Mouse (Mus musculus): ENCODE measurements around the gene Coro2b. TPM values are rescaled to one million over a fixed set of nuclear protein-coding genes. Genes with fewer than 3 reads are reported as not detected.

The Coro2b gene
- polyA plus RNA-seq, 1 experiment from 2014 or later: 1.9 TPM

GRCm38 (mm10) chr9:62476782-62477487 is 59.9 kb downstream of the Coro2b start:
- no peaks in the 10 kb centered on the region for H3K9me3 ChIP-seq (replicated peaks; ENCODE audit: control insufficient read depth, low read length)
- H3K27me3 ChIP-seq (ENCODE audit: control insufficient read depth, insufficient read depth, low read depth, low read length): no peaks in the 10 kb centered on the region
- no peaks in the 10 kb centered on the region for H3K36me3 ChIP-seq (ENCODE audit: control insufficient read depth, insufficient read depth)
- no peak overlapping the region for H3K27ac ChIP-seq (ENCODE audit: low read length)
- WGBS (ENCODE audit: insufficient replicate concordance): 64% methylated on average over 11 of the region's 11 CpGs
- H3K4me2 ChIP-seq (ENCODE audit: low read depth, low read length): no peak overlapping the region
- ATAC-seq (ENCODE audit: low read depth): peak; percentile 11; the same call in 1 of the 2 replicates
- no peaks in the 10 kb centered on the region for H3K4me1 ChIP-seq (ENCODE audit: control insufficient read depth, low read depth, low read length)
- H3K9ac ChIP-seq (ENCODE audit: low read depth, low read length): no peak overlapping the region
- no peak overlapping the region for H3K4me3 ChIP-seq (ENCODE audit: low read depth, low read length)

DNA sequence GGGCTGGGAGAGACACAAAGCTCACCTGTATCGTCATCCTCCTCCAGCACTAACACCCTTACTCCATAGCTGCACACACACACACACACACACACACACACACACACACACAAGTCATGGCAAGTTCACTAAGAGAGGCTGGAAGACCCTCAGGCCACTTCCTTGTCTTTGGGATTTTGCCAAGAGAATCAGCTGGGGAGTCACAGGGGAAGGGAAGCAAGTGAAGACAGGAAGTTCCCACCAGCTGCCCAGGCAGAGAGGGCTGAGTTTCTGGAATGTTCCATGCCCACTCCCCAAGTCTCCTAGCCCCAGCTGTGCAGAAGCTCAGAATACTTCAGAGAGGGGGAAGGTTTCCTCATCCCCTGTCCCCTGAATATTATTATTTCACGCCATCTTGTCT is 62.6 kb downstream of the Coro2b start:
- no peak overlapping the region for H3K9ac ChIP-seq (ENCODE audit: low read depth, low read length)
- no peak overlapping the region for H3K27ac ChIP-seq (ENCODE audit: low read length)
- no peaks in the 10 kb centered on the region for H3K27me3 ChIP-seq (ENCODE audit: control insufficient read depth, insufficient read depth, low read depth, low read length)
- no peaks in the 10 kb centered on the region for H3K9me3 ChIP-seq (replicated peaks; ENCODE audit: control insufficient read depth, low read length)
- no peak for ATAC-seq (ENCODE audit: low read depth)
- no peak overlapping the region for H3K4me2 ChIP-seq (ENCODE audit: low read depth, low read length)
- H3K36me3 ChIP-seq (ENCODE audit: control insufficient read depth, insufficient read depth): no peaks in the 10 kb centered on the region
- H3K4me3 ChIP-seq (ENCODE audit: low read depth, low read length): no peak overlapping the region
- WGBS (ENCODE audit: insufficient replicate concordance): 57% methylated on average over 2 of the region's 2 CpGs
- H3K4me1 ChIP-seq (ENCODE audit: control insufficient read depth, low read depth, low read length): no peaks in the 10 kb centered on the region

DNA sequence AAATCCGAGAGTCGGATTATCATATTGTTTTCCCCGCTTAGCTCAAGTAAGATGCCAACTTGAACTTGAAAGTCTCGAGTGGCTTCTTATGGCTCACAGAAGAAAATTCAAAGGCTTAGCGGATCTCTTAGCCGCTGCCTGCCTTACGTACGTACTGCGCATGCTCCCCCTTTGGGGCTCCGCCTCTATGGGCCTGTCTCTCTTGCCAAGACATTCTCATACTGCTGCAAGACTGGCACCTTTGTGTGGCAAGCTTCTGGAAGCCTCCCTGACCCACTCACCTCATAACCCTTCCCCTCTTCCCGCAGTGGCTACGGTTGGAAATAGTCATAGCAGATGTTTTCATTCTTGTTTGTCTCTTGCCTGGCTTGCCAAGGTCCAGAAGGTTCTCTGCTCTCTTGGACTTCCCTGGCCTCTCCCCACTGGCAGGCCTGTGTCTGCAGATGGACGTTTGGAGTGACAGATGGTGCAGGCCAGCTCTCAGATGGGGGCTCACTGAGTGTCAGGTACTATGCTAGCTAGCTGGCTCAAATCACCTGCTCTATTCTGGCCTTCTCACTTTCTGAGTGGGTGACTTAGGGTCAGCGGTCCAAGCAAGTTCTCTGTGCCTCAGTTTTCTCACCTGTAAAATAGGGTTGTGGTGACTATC is 65.2 kb downstream of the Coro2b start:
- Histone ChIP-seq H3K4me2 (ENCODE audit: low read depth, low read length) (no peak overlapping the region), H3K9me3 (replicated peaks; ENCODE audit: control insufficient read depth, low read length) (no peaks in the 10 kb centered on the region), H3K4me3 (ENCODE audit: low read depth, low read length) (no peak overlapping the region), H3K27me3 (ENCODE audit: control insufficient read depth, insufficient read depth, low read depth, low read length) (no peaks in the 10 kb centered on the region), H3K9ac (ENCODE audit: low read depth, low read length) (no peak overlapping the region), H3K4me1 (ENCODE audit: control insufficient read depth, low read depth, low read length) (no peaks in the 10 kb centered on the region), H3K27ac (ENCODE audit: low read length) (no peak overlapping the region), H3K36me3 (ENCODE audit: control insufficient read depth, insufficient read depth) (no peaks in the 10 kb centered on the region)
- WGBS (ENCODE audit: insufficient replicate concordance): 80% methylated on average over 14 of the region's 14 CpGs
- no peak for ATAC-seq (ENCODE audit: low read depth)

GRCm38 (mm10) chr9:62471041-62471440 is 65.8 kb downstream of the Coro2b start:
- H3K4me3 ChIP-seq (ENCODE audit: low read depth, low read length): no peak overlapping the region
- H3K36me3 ChIP-seq (ENCODE audit: control insufficient read depth, insufficient read depth): no peaks in the 10 kb centered on the region
- no peak overlapping the region for H3K9ac ChIP-seq (ENCODE audit: low read depth, low read length)
- WGBS (ENCODE audit: insufficient replicate concordance): 79% methylated on average over 14 of the region's 14 CpGs
- no peaks in the 10 kb centered on the region for H3K27me3 ChIP-seq (ENCODE audit: control insufficient read depth, insufficient read depth, low read depth, low read length)
- no peak overlapping the region for H3K27ac ChIP-seq (ENCODE audit: low read length)
- no peak overlapping the region for H3K4me2 ChIP-seq (ENCODE audit: low read depth, low read length)
- no peaks in the 10 kb centered on the region for H3K9me3 ChIP-seq (replicated peaks; ENCODE audit: control insufficient read depth, low read length)
- H3K4me1 ChIP-seq (ENCODE audit: control insufficient read depth, low read depth, low read length): no peaks in the 10 kb centered on the region
- ATAC-seq (ENCODE audit: low read depth): no peak

DNA sequence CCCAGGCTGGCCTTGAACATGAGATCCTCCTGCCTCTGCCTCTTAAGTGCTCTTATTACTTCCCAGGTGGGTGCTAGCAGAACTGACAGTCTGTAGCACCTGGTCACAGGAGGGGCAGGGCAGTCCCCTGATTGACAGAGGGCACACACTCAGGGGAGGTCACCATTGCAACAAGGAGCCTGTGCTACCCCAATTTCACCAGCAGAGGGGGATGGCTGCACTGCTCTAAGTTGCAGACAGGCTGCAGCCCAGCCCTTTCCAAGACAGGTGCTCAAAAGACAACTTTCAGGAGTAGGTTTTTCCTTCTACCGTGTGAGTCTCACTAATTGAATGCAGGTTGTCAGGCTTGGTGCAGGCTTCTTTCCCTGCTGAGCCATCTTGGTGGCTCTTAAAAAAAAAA is 66.4 kb downstream of the Coro2b start:
- Histone ChIP-seq H3K27me3 (ENCODE audit: control insufficient read depth, insufficient read depth, low read depth, low read length) (no peaks in the 10 kb centered on the region), H3K4me2 (ENCODE audit: low read depth, low read length) (no peak overlapping the region), H3K9me3 (replicated peaks; ENCODE audit: control insufficient read depth, low read length) (no peaks in the 10 kb centered on the region), H3K4me3 (ENCODE audit: low read depth, low read length) (no peak overlapping the region), H3K36me3 (ENCODE audit: control insufficient read depth, insufficient read depth) (no peaks in the 10 kb centered on the region), H3K27ac (ENCODE audit: low read length) (no peak overlapping the region), H3K4me1 (ENCODE audit: control insufficient read depth, low read depth, low read length) (no peaks in the 10 kb centered on the region), H3K9ac (ENCODE audit: low read depth, low read length) (no peak overlapping the region)
- no peak for ATAC-seq (ENCODE audit: low read depth)
- WGBS (ENCODE audit: insufficient replicate concordance): 5% methylated on average over 1 of the region's 1 CpGs

GRCm38 (mm10) chr9:62469696-62470095 is 67.1 kb downstream of the Coro2b start:
- H3K4me3 ChIP-seq (ENCODE audit: low read depth, low read length): no peak overlapping the region
- H3K4me2 ChIP-seq (ENCODE audit: low read depth, low read length): no peak overlapping the region
- no peak for ATAC-seq (ENCODE audit: low read depth)
- H3K27ac ChIP-seq (ENCODE audit: low read length): no peak overlapping the region
- H3K4me1 ChIP-seq (ENCODE audit: control insufficient read depth, low read depth, low read length): no peaks in the 10 kb centered on the region
- 57% methylated on average over 10 of the region's 10 CpGs for WGBS (ENCODE audit: insufficient replicate concordance)
- H3K27me3 ChIP-seq (ENCODE audit: control insufficient read depth, insufficient read depth, low read depth, low read length): no peaks in the 10 kb centered on the region
- no peaks in the 10 kb centered on the region for H3K36me3 ChIP-seq (ENCODE audit: control insufficient read depth, insufficient read depth)
- no peaks in the 10 kb centered on the region for H3K9me3 ChIP-seq (replicated peaks; ENCODE audit: control insufficient read depth, low read length)
- H3K9ac ChIP-seq (ENCODE audit: low read depth, low read length): no peak overlapping the region

DNA sequence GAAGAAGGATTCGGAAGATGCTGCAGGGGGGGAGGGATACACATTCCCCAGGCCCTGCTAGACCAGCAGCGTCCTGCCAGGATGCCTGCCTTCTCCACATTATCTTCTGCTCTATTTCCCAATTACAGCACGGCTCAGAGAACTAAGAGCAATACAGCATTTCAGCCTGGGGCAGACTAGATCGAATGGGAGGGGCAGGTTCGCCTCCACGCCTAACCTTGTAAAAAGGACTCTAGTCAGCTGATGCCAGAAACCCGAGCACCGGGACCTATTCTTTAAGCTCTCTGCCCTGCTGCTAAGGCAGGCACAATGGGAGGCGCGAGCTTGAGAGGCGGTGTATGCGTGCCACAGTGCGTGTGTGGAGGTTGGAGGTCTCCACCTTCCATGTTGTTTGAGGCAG is 67.7 kb downstream of the Coro2b start:
- Histone ChIP-seq H3K4me3 (ENCODE audit: low read depth, low read length) (no peak overlapping the region), H3K9ac (ENCODE audit: low read depth, low read length) (no peak overlapping the region), H3K36me3 (ENCODE audit: control insufficient read depth, insufficient read depth) (no peaks in the 10 kb centered on the region), H3K9me3 (replicated peaks; ENCODE audit: control insufficient read depth, low read length) (no peaks in the 10 kb centered on the region), H3K4me1 (ENCODE audit: control insufficient read depth, low read depth, low read length) (no peaks in the 10 kb centered on the region), H3K4me2 (ENCODE audit: low read depth, low read length) (no peak overlapping the region), H3K27ac (ENCODE audit: low read length) (no peak overlapping the region), H3K27me3 (ENCODE audit: control insufficient read depth, insufficient read depth, low read depth, low read length) (no peaks in the 10 kb centered on the region)
- 60% methylated on average over 13 of the region's 13 CpGs for WGBS (ENCODE audit: insufficient replicate concordance)
- ATAC-seq (ENCODE audit: low read depth): no peak

DNA sequence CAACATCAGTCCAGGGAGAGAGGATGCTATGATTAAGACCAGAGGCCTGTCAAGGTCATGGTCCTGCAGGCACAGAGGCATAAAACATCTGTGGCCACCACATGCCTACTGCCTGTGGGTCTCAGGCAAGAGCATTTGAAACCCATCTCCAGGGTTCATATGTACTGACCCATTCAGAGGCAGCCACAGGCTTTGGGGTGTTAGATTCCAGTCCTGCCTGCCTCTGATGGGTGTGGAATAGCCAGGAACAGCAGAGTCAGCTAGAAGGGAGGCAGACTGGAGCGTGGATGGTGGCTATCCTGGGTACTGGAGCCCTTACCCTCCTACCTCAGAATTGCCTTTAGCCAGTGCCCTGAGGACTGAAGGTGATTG is 69.4 kb downstream of the Coro2b start:
- Histone ChIP-seq H3K27ac (ENCODE audit: low read length) (no peak overlapping the region), H3K9me3 (replicated peaks; ENCODE audit: control insufficient read depth, low read length) (no peaks in the 10 kb centered on the region), H3K4me2 (ENCODE audit: low read depth, low read length) (no peak overlapping the region), H3K9ac (ENCODE audit: low read depth, low read length) (no peak overlapping the region), H3K4me3 (ENCODE audit: low read depth, low read length) (no peak overlapping the region), H3K27me3 (ENCODE audit: control insufficient read depth, insufficient read depth, low read depth, low read length) (no peaks in the 10 kb centered on the region), H3K4me1 (ENCODE audit: control insufficient read depth, low read depth, low read length) (no peaks in the 10 kb centered on the region), H3K36me3 (ENCODE audit: control insufficient read depth, insufficient read depth) (no peaks in the 10 kb centered on the region)
- 57% methylated on average over 1 of the region's 1 CpGs for WGBS (ENCODE audit: insufficient replicate concordance)
- no peak for ATAC-seq (ENCODE audit: low read depth)

- 74% methylated on average over 11 of the region's 11 CpGs for WGBS (ENCODE audit: insufficient replicate concordance)
- Histone ChIP-seq H3K27ac (ENCODE audit: low read length) (no peak overlapping the region), H3K4me3 (ENCODE audit: low read depth, low read length) (no peak overlapping the region), H3K4me2 (ENCODE audit: low read depth, low read length) (no peak overlapping the region), H3K27me3 (ENCODE audit: control insufficient read depth, insufficient read depth, low read depth, low read length) (no peaks in the 10 kb centered on the region), H3K36me3 (ENCODE audit: control insufficient read depth, insufficient read depth) (no peaks in the 10 kb centered on the region), H3K9ac (ENCODE audit: low read depth, low read length) (no peak overlapping the region), H3K4me1 (ENCODE audit: control insufficient read depth, low read depth, low read length) (no peaks in the 10 kb centered on the region), H3K9me3 (replicated peaks; ENCODE audit: control insufficient read depth, low read length) (no peaks in the 10 kb centered on the region)
- ATAC-seq (ENCODE audit: low read depth): no peak
Observed at GRCm38 (mm10) chr9:62466742-62467412, 70.0 kb downstream of the Coro2b start.
